Mouse (Mus musculus): Measurements from ENCODE around the gene Capn5.
A peak's percentile ranks its signal among the peaks of the same experiment; 100 is the strongest.
"Not testable (repeated sequence)": the region's sequence is repeated elsewhere in the genome, so short reads cannot be mapped to it uniquely, and the experiment has no call there.

The Capn5 gene

GRCm38 (mm10) chr7:98177929-98178559, at the start of gene Capn5:
Gene Capn5 (minus strand): TSS chr7:98178274.
- peak; percentile 75 to 79 for DNase-seq

- DNase-seq = no peak
These were observed 45.7 kb upstream of the Capn5 start for GRCm38 (mm10) chr7:98223796-98224195.

GRCm38 (mm10) chr7:98216713-98217112, 38.6 kb upstream of the Capn5 start:
- no peak for DNase-seq

GRCm38 (mm10) chr7:98202946-98203345, 24.9 kb upstream of the Capn5 start:
- DNase-seq = no peak

GRCm38 (mm10) chr7:98201493-98202028, 23.5 kb upstream of the Capn5 start:
- no peak for DNase-seq

GRCm38 (mm10) chr7:98200396-98200795, 22.3 kb upstream of the Capn5 start:
- no peak for DNase-seq

GRCm38 (mm10) chr7:98199381-98199780, 21.3 kb upstream of the Capn5 start, which contains the start of gene B3gnt6:
Gene B3gnt6 (minus strand): TSS chr7:98199481.
- DNase-seq = no peak

- DNase-seq = no peak
These were observed 17.2 kb upstream of the Capn5 start for GRCm38 (mm10) chr7:98195151-98195801.

- DNase-seq = peak; percentile 54 to 67
These were observed 16.1 kb upstream of the Capn5 start for GRCm38 (mm10) chr7:98194026-98194792.

GRCm38 (mm10) chr7:98193515-98194025, 15.5 kb upstream of the Capn5 start:
- DNase-seq = peak; percentile 37 to 40

GRCm38 (mm10) chr7:98191571-98192250, 13.6 kb upstream of the Capn5 start:
- DNase-seq = peak in 1 of 2 experiments; percentile 32

- no peak for DNase-seq
These were observed 12.5 kb upstream of the Capn5 start for GRCm38 (mm10) chr7:98190578-98190977.

- no peak for DNase-seq
These were observed 11.7 kb upstream of the Capn5 start for GRCm38 (mm10) chr7:98189745-98190144.

GRCm38 (mm10) chr7:98188680-98189079, 10.6 kb upstream of the Capn5 start:
- no peak for DNase-seq

GRCm38 (mm10) chr7:98188238-98188637, 10.2 kb upstream of the Capn5 start:
- no peak for DNase-seq

GRCm38 (mm10) chr7:98187332-98187731, 9.3 kb upstream of the Capn5 start:
- not testable (repeated sequence) for DNase-seq

GRCm38 (mm10) chr7:98186637-98187036, 8.6 kb upstream of the Capn5 start:
- no peak for DNase-seq

GRCm38 (mm10) chr7:98185326-98185725, 7.3 kb upstream of the Capn5 start:
- no peak for DNase-seq

- no peak for DNase-seq
These were observed 622 bp upstream of the Capn5 start for GRCm38 (mm10) chr7:98178560-98179231.

GRCm38 (mm10) chr7:98177566-98177928, 527 bp downstream of the Capn5 start:
- no peak for DNase-seq

GRCm38 (mm10) chr7:98177071-98177485, 996 bp downstream of the Capn5 start:
- peak; percentile 35 to 61 for DNase-seq

Measured in thymus, postnatal 36 days (tissue).